Mouse (Mus musculus): ENCODE measurements at regions not wholly inside any gene's neighbourhood (a gene's known extent, or its start where the extent isn't known, plus 50 kb on each side); places are given as distances from the start of the nearest gene placed in this dataset.

GRCm38 (mm10) chr17:82742445-82742844, 472.6 kb upstream of the Pkdcc start:
- TF ChIP-seq CTCF (IDR thresholded peaks at IDR 0.05; ENCODE audit: low read depth) (no peak), EP300 (IDR thresholded peaks at IDR 0.05; ENCODE audit: low read depth) (no peak)

All from liver, postnatal 0 days (tissue).